Mouse (Mus musculus) layer of hippocampus, adult 8-10 months (tissue): ENCODE measurements around the gene Hacd3. TPM values are rescaled to one million over a fixed set of nuclear protein-coding genes. Genes with fewer than 3 reads are reported as not detected.

Source experiments
- DNase-seq, 2 experiments: peaks; one replicate each; pipeline ENCODE4 v3.0.0; 2022; ENCODE audit warnings: low spot score in 2 of 2
- microRNA-seq, 2 experiments: library from miRNA; unstranded; fragments of <30 nt; microRNA quantifications; one replicate each; pipeline ENCODE4 v1.2.0; 2022
- total RNA-seq, 4 experiments: library from RNA; stranded (reverse); gene quantifications; 2 replicates each; pipeline ENCODE4 v1.2.4; 2022

Hacd3 gene
- total RNA-seq, 4 experiments from 2014 or later = 142 to 169 (median 158) TPM

- DNase-seq = no peak
Measured at GRCm38 (mm10) chr9:64952055-64952454, 69.4 kb downstream of the Hacd3 start.

- DNase-seq = no peak
Measured at GRCm38 (mm10) chr9:64951161-64951657, 70.3 kb downstream of the Hacd3 start, which contains the start of gene Slc24a1. TSS of gene Slc24a1 (minus strand) at chr9:64951607.

GRCm38 (mm10) chr9:64947483-64948095 lies 73.9 kb downstream of the Hacd3 start:
- no peak for DNase-seq

- no peak for DNase-seq
Measured at GRCm38 (mm10) chr9:64943997-64944396, 77.5 kb downstream of the Hacd3 start.

GRCm38 (mm10) chr9:64941650-64942049 lies 79.8 kb downstream of the Hacd3 start:
- DNase-seq = no peak

GRCm38 (mm10) chr9:64940731-64941346 lies 80.7 kb downstream of the Hacd3 start:
- DNase-seq = no peak

- DNase-seq = no peak
Measured at GRCm38 (mm10) chr9:64939790-64940189, 81.7 kb downstream of the Hacd3 start.

- no peak for DNase-seq
Measured at GRCm38 (mm10) chr9:64939281-64939680, 82.2 kb downstream of the Hacd3 start.

- no peak for DNase-seq
Measured at GRCm38 (mm10) chr9:64938535-64938934, 83.0 kb downstream of the Hacd3 start.

- DNase-seq = no peak
Measured at GRCm38 (mm10) chr9:64937491-64937890, 84.0 kb downstream of the Hacd3 start.

Small RNA genes within 50 kb of the gene (microRNA-seq; reads per million reads assigned to microRNA genes)
- gene Gm25640 = 0 reads per million in 2 experiments

Other genes starting within 250 kb of the Hacd3 start
- gene Dennd4a, start 210.4 kb downstream of the Hacd3 start, total RNA-seq = 10 to 100 TPM; 43.4 to 53.1 (median 50.3) TPM
- under 1 TPM; 0.08 to 0.30 (median 0.15) TPM for gene Slc24a1, start 70.1 kb downstream of the Hacd3 start, total RNA-seq
- 10 to 100 TPM; 19.3 to 22.6 (median 20.1) TPM for gene Ints14, start 60.8 kb downstream of the Hacd3 start, total RNA-seq
- gene Dpp8, start 10.7 kb upstream of the Hacd3 start, total RNA-seq = 100 to 1,000 TPM; 144 to 176 (median 162) TPM
- gene Igdcc4, start 79.8 kb upstream of the Hacd3 start, total RNA-seq = 10 to 100 TPM; 44.3 to 49.9 (median 46.7) TPM
- gene Igdcc3, start 119.5 kb upstream of the Hacd3 start, total RNA-seq = 1 to 10 TPM; 2.3 to 3.2 (median 2.5) TPM
- gene Parp16, start 173.7 kb upstream of the Hacd3 start, total RNA-seq = 1 to 10 TPM; 4.4 to 6.0 (median 5.6) TPM
- under 1 TPM in 2 of 4 experiments, not detected in 2; 0.10 to 0.16 TPM for gene Cilp, start 243.5 kb upstream of the Hacd3 start, total RNA-seq